Mouse (Mus musculus): ENCODE measurements around the gene Spsb4. TPM values are rescaled to one million over a fixed set of nuclear protein-coding genes. Genes with fewer than 3 reads are reported as not detected.

Spsb4 gene
- total and polyA plus RNA-seq, 3 experiments: not detected

GRCm38 (mm10) chr9:97011454-97012195, 7.0 kb downstream of the Spsb4 start:
- Histone ChIP-seq H3K4me1 (ENCODE audit: insufficient read depth, low read depth, low read length) (no peaks in the 10 kb centered on the region), H3K27me3 (ENCODE audit: insufficient read depth, low read length) (no peaks in the 10 kb centered on the region), H3K4me3 (ENCODE audit: low read depth, low read length) (no peak overlapping the region), H3K36me3 (replicated peaks) (no peaks in the 10 kb centered on the region), H3K9me3 (replicated peaks) (0 out of 2 replicates have a peak, but pooled peaks cover 11% of the 10 kb centered on the region)
- TF ChIP-seq GATA2 (IDR thresholded peaks at IDR 0.05; ENCODE audit: borderline replicate concordance, low read depth, low read length) (no peak), CTCF (IDR thresholded peaks at IDR 0.05; ENCODE audit: low read depth, low read length) (no peak), POLR2AphosphoS5 (IDR thresholded peaks at IDR 0.05; ENCODE audit: insufficient replicate concordance, low read depth, low read length) (no peak), GATA1 (IDR thresholded peaks at IDR 0.05; ENCODE audit: borderline replicate concordance, low read length) (no peak), TAL1 (conservative IDR thresholded peaks at IDR 0.05; ENCODE audit: low read depth, low read length) (no peak)
- ATAC-seq (ENCODE audit: extremely low read depth, insufficient number of reproducible peaks, low FRiP score, poor library complexity, severe bottlenecking) (no peak), DNase-seq (ENCODE audit: low spot score) (no peak)

GRCm38 (mm10) chr9:97010447-97010846, 8.2 kb downstream of the Spsb4 start:
- Histone ChIP-seq H3K27me3 (ENCODE audit: insufficient read depth, low read length) (no peaks in the 10 kb centered on the region), H3K9me3 (replicated peaks) (0 out of 2 replicates have a peak, but pooled peaks cover 11% of the 10 kb centered on the region), H3K4me3 (ENCODE audit: low read depth, low read length) (no peak overlapping the region), H3K36me3 (replicated peaks) (no peaks in the 10 kb centered on the region), H3K4me1 (ENCODE audit: insufficient read depth, low read depth, low read length) (no peaks in the 10 kb centered on the region)
- DNase-seq (ENCODE audit: low spot score): no peak
- TF ChIP-seq GATA1 (IDR thresholded peaks at IDR 0.05; ENCODE audit: borderline replicate concordance, low read length): no peak
- no peak for TF ChIP-seq TAL1 (conservative IDR thresholded peaks at IDR 0.05; ENCODE audit: low read depth, low read length)
- TF ChIP-seq CTCF (IDR thresholded peaks at IDR 0.05; ENCODE audit: low read depth, low read length): no peak
- TF ChIP-seq GATA2 (IDR thresholded peaks at IDR 0.05; ENCODE audit: borderline replicate concordance, low read depth, low read length): no peak
- TF ChIP-seq POLR2AphosphoS5 (IDR thresholded peaks at IDR 0.05; ENCODE audit: insufficient replicate concordance, low read depth, low read length): no peak
- ATAC-seq (ENCODE audit: extremely low read depth, insufficient number of reproducible peaks, low FRiP score, poor library complexity, severe bottlenecking): no peak

GRCm38 (mm10) chr9:97004726-97005125, 13.9 kb downstream of the Spsb4 start:
- Histone ChIP-seq H3K4me3 (ENCODE audit: low read depth, low read length) (no peak overlapping the region), H3K9me3 (replicated peaks) (peaks cover 2% of the 10 kb centered on the region; the same call in 1 of the 2 replicates), H3K4me1 (ENCODE audit: insufficient read depth, low read depth, low read length) (no peaks in the 10 kb centered on the region), H3K36me3 (replicated peaks) (no peaks in the 10 kb centered on the region), H3K27me3 (ENCODE audit: insufficient read depth, low read length) (no peaks in the 10 kb centered on the region)
- TF ChIP-seq GATA2 (IDR thresholded peaks at IDR 0.05; ENCODE audit: borderline replicate concordance, low read depth, low read length) (no peak), TAL1 (conservative IDR thresholded peaks at IDR 0.05; ENCODE audit: low read depth, low read length) (no peak), POLR2AphosphoS5 (IDR thresholded peaks at IDR 0.05; ENCODE audit: insufficient replicate concordance, low read depth, low read length) (no peak), CTCF (IDR thresholded peaks at IDR 0.05; ENCODE audit: low read depth, low read length) (no peak), GATA1 (IDR thresholded peaks at IDR 0.05; ENCODE audit: borderline replicate concordance, low read length) (no peak)
- DNase-seq (ENCODE audit: low spot score) (no peak), ATAC-seq (ENCODE audit: extremely low read depth, insufficient number of reproducible peaks, low FRiP score, poor library complexity, severe bottlenecking) (no peak)

- Histone ChIP-seq H3K9me3 (replicated peaks) (peaks cover 2% of the 10 kb centered on the region; the same call in 1 of the 2 replicates), H3K36me3 (replicated peaks) (no peaks in the 10 kb centered on the region), H3K27me3 (ENCODE audit: insufficient read depth, low read length) (no peaks in the 10 kb centered on the region), H3K4me1 (ENCODE audit: insufficient read depth, low read depth, low read length) (no peaks in the 10 kb centered on the region), H3K4me3 (ENCODE audit: low read depth, low read length) (no peak overlapping the region)
- TF ChIP-seq CTCF (IDR thresholded peaks at IDR 0.05; ENCODE audit: low read depth, low read length): no peak
- TF ChIP-seq POLR2AphosphoS5 (IDR thresholded peaks at IDR 0.05; ENCODE audit: insufficient replicate concordance, low read depth, low read length): no peak
- TF ChIP-seq TAL1 (conservative IDR thresholded peaks at IDR 0.05; ENCODE audit: low read depth, low read length): no peak
- TF ChIP-seq GATA1 (IDR thresholded peaks at IDR 0.05; ENCODE audit: borderline replicate concordance, low read length): no peak
- no peak for TF ChIP-seq GATA2 (IDR thresholded peaks at IDR 0.05; ENCODE audit: borderline replicate concordance, low read depth, low read length)
- no peak for ATAC-seq (ENCODE audit: extremely low read depth, insufficient number of reproducible peaks, low FRiP score, poor library complexity, severe bottlenecking)
- no peak for DNase-seq (ENCODE audit: low spot score)
These were observed 15.5 kb downstream of the Spsb4 start for GRCm38 (mm10) chr9:97003173-97003572.

- Histone ChIP-seq H3K4me3 (ENCODE audit: low read depth, low read length) (no peak overlapping the region), H3K9me3 (replicated peaks) (peaks cover 2% of the 10 kb centered on the region; the same call in 1 of the 2 replicates), H3K4me1 (ENCODE audit: insufficient read depth, low read depth, low read length) (no peaks in the 10 kb centered on the region), H3K27me3 (ENCODE audit: insufficient read depth, low read length) (no peaks in the 10 kb centered on the region), H3K36me3 (replicated peaks) (no peaks in the 10 kb centered on the region)
- ATAC-seq (ENCODE audit: extremely low read depth, insufficient number of reproducible peaks, low FRiP score, poor library complexity, severe bottlenecking) (no peak), DNase-seq (ENCODE audit: low spot score) (no peak)
- TF ChIP-seq TAL1 (conservative IDR thresholded peaks at IDR 0.05; ENCODE audit: low read depth, low read length) (no peak), CTCF (IDR thresholded peaks at IDR 0.05; ENCODE audit: low read depth, low read length) (no peak), GATA2 (IDR thresholded peaks at IDR 0.05; ENCODE audit: borderline replicate concordance, low read depth, low read length) (no peak), POLR2AphosphoS5 (IDR thresholded peaks at IDR 0.05; ENCODE audit: insufficient replicate concordance, low read depth, low read length) (no peak), GATA1 (IDR thresholded peaks at IDR 0.05; ENCODE audit: borderline replicate concordance, low read length) (no peak)
These were observed 16.0 kb downstream of the Spsb4 start for GRCm38 (mm10) chr9:97002654-97003053.

- TF ChIP-seq POLR2AphosphoS5 (IDR thresholded peaks at IDR 0.05; ENCODE audit: insufficient replicate concordance, low read depth, low read length) (no peak), TAL1 (conservative IDR thresholded peaks at IDR 0.05; ENCODE audit: low read depth, low read length) (no peak), GATA1 (IDR thresholded peaks at IDR 0.05; ENCODE audit: borderline replicate concordance, low read length) (no peak), GATA2 (IDR thresholded peaks at IDR 0.05; ENCODE audit: borderline replicate concordance, low read depth, low read length) (no peak), CTCF (IDR thresholded peaks at IDR 0.05; ENCODE audit: low read depth, low read length) (no peak)
- no peak overlapping the region for H3K4me3 ChIP-seq (ENCODE audit: low read depth, low read length)
- H3K9me3 ChIP-seq (replicated peaks): peaks cover 2% of the 10 kb centered on the region; the same call in 1 of the 2 replicates
- H3K27me3 ChIP-seq (ENCODE audit: insufficient read depth, low read length): no peaks in the 10 kb centered on the region
- DNase-seq (ENCODE audit: low spot score) (no peak), ATAC-seq (ENCODE audit: extremely low read depth, insufficient number of reproducible peaks, low FRiP score, poor library complexity, severe bottlenecking) (no peak)
- H3K4me1 ChIP-seq (ENCODE audit: insufficient read depth, low read depth, low read length): no peaks in the 10 kb centered on the region
- H3K36me3 ChIP-seq (replicated peaks): no peaks in the 10 kb centered on the region
These were observed 16.6 kb downstream of the Spsb4 start for GRCm38 (mm10) chr9:97002025-97002424.

Data from G1E (cell line).